Mouse (Mus musculus): ENCODE data around the gene Tex48.

GRCm38 (mm10) chr4:63668255-63668654 lies 46.0 kb upstream of the Tex48 start:
- TF ChIP-seq CTCF (IDR thresholded peaks at IDR 0.05; ENCODE audit: low read depth) (no peak), EP300 (IDR thresholded peaks at IDR 0.05; ENCODE audit: low read depth) (no peak)

All from heart, postnatal 0 days (tissue).